Mouse (Mus musculus): ENCODE results near the gene Mal.
A peak's percentile ranks its signal among the peaks of the same experiment; 100 is the strongest.

Gene Mal

GRCm38 (mm10) chr2:127656086-127656720, at the start of gene Mal:
Gene Mal, minus strand, starts transcription at chr2:127656695.
- DNase-seq (ENCODE audit: inconsistent age in 2 of 2, low spot score in 1 of 2): peak; percentile 84 to 93

- DNase-seq (ENCODE audit: inconsistent age in 2 of 2, low spot score in 1 of 2): no peak
Measured at GRCm38 (mm10) chr2:127705267-127705666, 48.8 kb upstream of the Mal start.

GRCm38 (mm10) chr2:127689239-127689638, 32.7 kb upstream of the Mal start:
- no peak for DNase-seq (ENCODE audit: inconsistent age in 2 of 2, low spot score in 1 of 2)

- peak; percentile 64 to 83 for DNase-seq (ENCODE audit: inconsistent age in 2 of 2, low spot score in 1 of 2)
Measured at GRCm38 (mm10) chr2:127683687-127684331, 27.3 kb upstream of the Mal start.

- peak in 1 of 2 experiments; percentile 73 for DNase-seq (ENCODE audit: inconsistent age in 2 of 2, low spot score in 1 of 2)
Measured at GRCm38 (mm10) chr2:127667843-127668506, 11.5 kb upstream of the Mal start.

GRCm38 (mm10) chr2:127667015-127667414, 10.5 kb upstream of the Mal start:
- DNase-seq (ENCODE audit: inconsistent age in 2 of 2, low spot score in 1 of 2): no peak

- no peak for DNase-seq (ENCODE audit: inconsistent age in 2 of 2, low spot score in 1 of 2)
Measured at GRCm38 (mm10) chr2:127662708-127663107, 6.2 kb upstream of the Mal start.

- DNase-seq (ENCODE audit: inconsistent age in 2 of 2, low spot score in 1 of 2): peak; percentile 20 to 66
Measured at GRCm38 (mm10) chr2:127655419-127655818, 1.1 kb downstream of the Mal start.

GRCm38 (mm10) chr2:127654786-127655185, 1.7 kb downstream of the Mal start:
- peak in 1 of 2 experiments; percentile 26 for DNase-seq (ENCODE audit: inconsistent age in 2 of 2, low spot score in 1 of 2)

- no peak for DNase-seq (ENCODE audit: inconsistent age in 2 of 2, low spot score in 1 of 2)
Measured at GRCm38 (mm10) chr2:127652805-127653204, 3.7 kb downstream of the Mal start.

GRCm38 (mm10) chr2:127652335-127652734, 4.2 kb downstream of the Mal start:
- DNase-seq (ENCODE audit: inconsistent age in 2 of 2, low spot score in 1 of 2): no peak

GRCm38 (mm10) chr2:127651601-127652000, 4.9 kb downstream of the Mal start:
- DNase-seq (ENCODE audit: inconsistent age in 2 of 2, low spot score in 1 of 2): no peak

- DNase-seq (ENCODE audit: inconsistent age in 2 of 2, low spot score in 1 of 2): peak; percentile 15 to 53
Measured at GRCm38 (mm10) chr2:127649921-127650320, 6.6 kb downstream of the Mal start.

- no peak for DNase-seq (ENCODE audit: inconsistent age in 2 of 2, low spot score in 1 of 2)
Measured at GRCm38 (mm10) chr2:127648145-127648544, 8.3 kb downstream of the Mal start.

GRCm38 (mm10) chr2:127646875-127647274, 9.6 kb downstream of the Mal start:
- DNase-seq (ENCODE audit: inconsistent age in 2 of 2, low spot score in 1 of 2): no peak

- no peak for DNase-seq (ENCODE audit: inconsistent age in 2 of 2, low spot score in 1 of 2)
Measured at GRCm38 (mm10) chr2:127643728-127644704, 12.5 kb downstream of the Mal start.

- no peak for DNase-seq (ENCODE audit: inconsistent age in 2 of 2, low spot score in 1 of 2)
Measured at GRCm38 (mm10) chr2:127638973-127639372, 17.5 kb downstream of the Mal start.

- DNase-seq (ENCODE audit: inconsistent age in 2 of 2, low spot score in 1 of 2): no peak
Measured at GRCm38 (mm10) chr2:127635581-127635980, 20.9 kb downstream of the Mal start.

GRCm38 (mm10) chr2:127632601-127633000, 23.9 kb downstream of the Mal start:
- no peak for DNase-seq (ENCODE audit: inconsistent age in 2 of 2, low spot score in 1 of 2)

GRCm38 (mm10) chr2:127627990-127628570, 28.4 kb downstream of the Mal start:
- no peak for DNase-seq (ENCODE audit: inconsistent age in 2 of 2, low spot score in 1 of 2)

GRCm38 (mm10) chr2:127627354-127627753, 29.1 kb downstream of the Mal start:
- no peak for DNase-seq (ENCODE audit: inconsistent age in 2 of 2, low spot score in 1 of 2)

Measured in adrenal gland, adult (tissue).